Mouse (Mus musculus): Measurements from ENCODE around the gene Cep290.
"Not testable (repeated sequence)": the region's sequence is repeated elsewhere in the genome, so short reads cannot be mapped to it uniquely, and the experiment has no call there.

Gene Cep290

DNA sequence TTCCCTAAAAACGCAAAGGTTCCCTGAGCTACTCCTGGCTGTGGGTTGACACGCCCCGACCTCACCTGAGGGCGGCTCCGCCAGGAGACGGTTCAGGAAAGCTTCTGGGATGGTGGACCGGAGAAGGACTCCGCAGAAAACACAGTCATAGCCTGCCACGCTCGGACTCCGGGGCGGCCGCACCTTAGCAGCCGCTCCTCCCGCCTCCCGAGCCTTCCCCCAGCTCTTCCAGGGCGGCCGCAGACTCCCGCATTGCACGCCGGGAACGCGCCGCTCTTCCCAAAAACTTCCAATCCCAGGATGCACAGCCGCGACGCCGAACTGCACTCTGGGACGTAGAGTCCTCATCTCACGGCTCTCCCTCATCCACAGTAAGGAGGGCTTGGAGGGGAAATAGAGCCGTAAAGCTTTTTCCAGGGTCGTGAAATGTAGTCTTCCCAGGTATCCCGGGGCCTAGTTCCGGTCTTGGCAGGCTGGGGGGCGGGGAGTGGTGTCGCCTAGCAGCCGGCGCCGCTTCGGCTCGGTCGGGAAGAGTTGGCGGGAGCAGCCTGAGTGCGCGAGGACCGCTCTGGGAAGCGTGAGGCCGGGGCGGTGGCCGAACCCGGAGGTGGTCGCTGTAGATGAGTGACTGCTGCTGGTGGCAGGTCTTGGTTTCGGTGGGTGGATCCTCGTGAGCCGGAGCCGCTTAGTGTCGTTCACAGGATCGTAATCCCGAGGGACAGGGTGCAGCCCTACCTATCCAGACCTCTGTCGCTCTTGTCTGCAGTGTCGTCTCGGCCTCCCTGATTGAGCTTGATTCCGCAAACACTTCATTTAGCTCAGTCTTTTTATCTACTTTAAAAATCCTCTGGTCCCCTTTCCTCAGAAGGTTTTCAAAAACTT lies at the start of gene Cep290, which contains the start of gene Tmtc3:
Cep290 (plus strand) TSS at position 462 of the 882 bp plus-strand sequence.
Tmtc3 (minus strand) TSS at position 254 of the 882 bp plus-strand sequence.
- DNase-seq, result peak; percentile 98

DNA sequence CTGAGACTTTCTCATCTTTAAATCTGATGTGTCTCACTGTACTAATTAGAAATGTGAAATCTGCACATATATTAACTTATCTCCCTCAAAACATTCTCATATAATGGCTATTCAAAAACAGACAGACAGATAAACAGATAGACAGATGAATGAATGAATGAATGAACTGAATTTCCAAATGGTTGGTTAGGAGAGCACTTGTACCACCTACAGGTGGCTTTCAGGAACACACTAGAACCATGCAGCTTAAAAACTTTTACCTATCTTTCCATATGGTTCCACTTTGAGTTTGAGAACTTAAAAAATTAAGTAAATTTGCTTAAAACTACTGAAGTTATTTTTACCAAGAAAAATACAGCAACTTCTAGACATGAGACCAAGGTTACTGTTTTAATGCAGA lies 38.0 kb upstream of the Cep290 start:
- no peak for DNase-seq

DNA sequence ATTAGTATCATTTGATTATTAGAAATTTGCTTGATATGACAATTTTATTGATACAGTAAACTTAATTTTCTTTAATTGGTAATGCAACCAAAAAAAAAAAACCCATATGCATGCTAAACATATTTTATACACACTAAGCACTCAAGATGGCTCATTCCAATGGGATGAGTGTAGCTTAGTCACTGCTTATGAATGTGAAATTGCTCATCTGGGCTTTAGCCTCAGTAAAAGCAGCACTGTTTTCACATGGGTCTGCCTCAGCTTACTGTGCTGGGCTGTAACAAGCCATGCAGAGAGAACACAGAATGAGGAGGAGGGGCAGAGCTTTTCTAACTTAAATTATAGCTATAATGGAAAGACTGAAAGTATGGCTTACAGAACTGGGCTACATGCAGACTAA lies 26.8 kb upstream of the Cep290 start:
- no peak for DNase-seq

DNA sequence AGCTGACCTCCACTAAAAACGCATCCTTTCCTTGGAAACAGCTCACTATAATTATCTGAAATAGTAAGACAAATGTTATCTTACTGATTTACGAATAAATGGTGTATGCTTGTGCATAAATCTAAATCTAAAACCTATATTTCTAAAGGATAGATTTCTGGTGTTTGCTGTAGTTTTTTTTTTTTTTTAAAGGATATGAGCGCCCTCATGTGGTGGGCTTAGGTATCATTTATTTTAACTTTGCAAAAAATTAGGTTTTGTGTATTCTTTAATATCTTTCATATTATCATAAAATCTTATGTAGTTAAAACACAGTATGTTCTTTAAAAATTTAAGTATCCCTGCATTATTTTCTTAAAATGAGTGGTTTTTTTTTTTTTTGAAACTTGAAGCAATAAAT lies 12.3 kb upstream of the Cep290 start:
- DNase-seq, result no peak

DNA sequence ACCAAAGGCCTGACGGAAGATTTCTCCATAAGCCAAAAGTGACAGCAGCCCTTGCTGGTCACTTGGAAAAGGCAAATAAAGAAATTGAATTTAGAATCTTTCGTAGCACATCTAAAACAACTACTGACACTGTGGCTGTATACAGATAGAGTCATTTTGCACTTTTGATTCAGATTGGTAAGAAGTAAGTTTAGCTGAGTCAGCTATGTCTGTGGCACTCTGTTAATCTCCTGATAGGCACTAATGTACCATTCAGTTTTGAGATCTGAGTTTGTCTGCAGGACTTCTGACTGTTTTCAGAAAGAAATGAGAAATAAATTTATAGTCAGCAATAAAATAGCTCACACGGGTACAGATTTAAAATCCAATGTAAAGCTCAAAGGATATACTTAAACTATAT lies 7.8 kb upstream of the Cep290 start:
- DNase-seq, result no peak

DNA sequence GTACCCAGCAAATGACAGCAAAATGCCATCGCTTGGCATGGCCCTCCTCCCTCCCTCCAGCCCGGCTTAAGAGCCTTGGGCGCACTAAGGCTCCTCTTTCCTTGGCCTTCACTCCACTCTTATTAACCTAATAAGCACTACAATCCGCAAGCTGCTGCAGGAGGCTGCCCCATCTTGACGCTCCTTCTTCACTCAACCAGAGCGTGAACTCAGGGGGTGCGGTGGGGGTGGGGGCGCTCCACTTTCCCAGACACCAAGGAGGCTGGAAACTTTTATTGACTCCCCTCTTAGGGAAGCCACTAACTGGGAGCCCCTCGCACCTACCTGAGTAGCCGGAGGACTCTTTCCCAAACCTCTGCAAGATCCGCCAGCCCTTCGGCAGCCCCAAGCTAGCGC lies 659 bp upstream of the Cep290 start:
- DNase-seq, result no peak

DNA sequence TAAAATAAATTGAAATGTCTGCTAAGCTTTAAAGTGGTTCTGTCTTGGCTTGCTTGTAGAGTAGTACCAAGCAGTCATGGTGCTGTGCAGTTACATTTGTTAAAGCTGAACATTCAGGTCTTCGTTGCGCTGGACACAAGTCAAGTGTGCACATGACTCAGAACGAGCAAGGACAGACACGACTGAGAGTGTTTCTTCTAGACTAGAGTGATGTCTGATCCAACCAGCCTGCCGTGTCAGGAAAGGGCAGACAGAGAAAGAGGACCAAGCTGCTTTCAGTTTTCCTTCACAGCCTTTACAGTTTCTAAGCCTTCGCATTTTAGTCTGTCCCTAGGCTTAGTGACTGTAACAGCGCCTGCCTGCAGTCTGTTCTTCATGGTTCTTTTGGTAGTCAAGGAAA lies 4.6 kb downstream of the Cep290 start:
- DNase-seq, result peak; percentile 54

DNA sequence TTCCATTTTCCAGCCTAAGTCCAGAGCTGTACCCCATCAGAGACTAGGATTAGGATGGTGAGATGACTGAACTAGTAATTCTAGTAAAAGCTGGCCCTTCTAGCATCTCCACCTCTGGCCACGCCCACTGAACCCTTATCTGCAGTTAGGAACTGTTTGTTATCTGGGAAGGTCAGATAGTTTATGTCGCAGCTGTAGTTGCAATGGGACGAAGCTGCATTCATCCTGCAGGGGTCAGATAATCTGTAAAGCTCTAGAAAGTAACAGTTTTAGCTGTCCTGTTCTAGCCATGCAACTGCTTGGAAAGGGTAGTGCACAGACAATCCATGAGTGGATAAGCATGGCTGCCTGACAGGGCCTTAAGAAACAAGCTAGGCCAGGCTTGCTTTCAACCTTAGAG lies 11.0 kb downstream of the Cep290 start:
- no peak for DNase-seq

DNA sequence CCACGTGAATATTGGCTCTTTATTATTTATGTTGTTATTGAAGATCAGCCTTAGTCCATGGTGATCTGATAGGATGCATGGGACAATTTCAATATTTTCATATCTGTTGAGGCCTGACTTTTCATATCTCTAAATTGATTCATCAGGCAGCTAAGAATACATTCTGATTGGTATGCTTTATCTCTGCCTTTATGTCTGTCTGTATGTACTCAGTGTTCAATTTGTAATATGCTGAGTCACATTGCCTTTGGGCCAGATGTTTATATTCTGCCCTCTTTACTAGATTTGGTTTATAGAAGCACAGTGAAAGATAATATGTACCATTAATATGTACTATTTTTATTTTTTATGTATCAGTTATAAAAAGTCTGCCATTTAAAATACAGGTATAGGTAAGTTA lies 20.8 kb downstream of the Cep290 start:
- no peak for DNase-seq

DNA sequence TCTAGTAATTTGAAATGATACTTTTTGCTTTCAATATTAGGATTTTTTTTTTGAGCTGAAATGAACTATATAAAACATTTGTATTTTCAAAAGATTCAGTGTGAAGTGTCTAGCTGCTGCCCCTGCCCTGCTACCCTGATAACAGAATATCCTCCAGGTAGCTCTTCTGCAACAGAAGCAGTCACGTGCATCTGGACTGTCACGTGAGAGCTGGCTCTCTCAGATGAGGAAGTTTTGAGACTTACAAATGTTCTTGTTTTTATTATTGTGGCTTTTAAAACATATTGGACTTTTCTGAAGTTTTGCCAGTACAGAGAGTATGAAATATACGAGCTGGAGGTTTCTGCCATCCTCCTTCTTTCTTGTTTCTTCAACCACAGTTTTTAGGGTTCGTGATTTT lies 34.3 kb downstream of the Cep290 start:
- DNase-seq, result peak; percentile 6

DNA sequence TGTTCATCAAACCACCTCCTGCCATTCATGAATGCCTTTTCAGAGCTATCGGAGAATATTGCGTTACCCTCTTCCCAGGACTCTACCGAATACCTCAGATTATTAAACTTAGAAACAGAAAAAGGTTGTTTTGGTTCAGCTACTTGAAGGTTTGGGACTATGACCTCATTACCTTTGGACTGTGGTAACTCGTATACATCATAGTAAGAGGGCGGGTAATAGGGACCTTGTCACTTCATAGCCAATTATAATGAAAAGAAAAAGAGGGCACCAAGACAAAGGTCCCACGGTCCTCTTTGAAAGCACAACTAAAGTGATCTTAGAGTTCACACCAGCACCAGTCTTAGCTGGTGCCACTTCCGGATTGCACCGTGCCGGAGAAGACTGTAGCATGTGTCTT lies 35.0 kb downstream of the Cep290 start:
- DNase-seq, result no peak

DNA sequence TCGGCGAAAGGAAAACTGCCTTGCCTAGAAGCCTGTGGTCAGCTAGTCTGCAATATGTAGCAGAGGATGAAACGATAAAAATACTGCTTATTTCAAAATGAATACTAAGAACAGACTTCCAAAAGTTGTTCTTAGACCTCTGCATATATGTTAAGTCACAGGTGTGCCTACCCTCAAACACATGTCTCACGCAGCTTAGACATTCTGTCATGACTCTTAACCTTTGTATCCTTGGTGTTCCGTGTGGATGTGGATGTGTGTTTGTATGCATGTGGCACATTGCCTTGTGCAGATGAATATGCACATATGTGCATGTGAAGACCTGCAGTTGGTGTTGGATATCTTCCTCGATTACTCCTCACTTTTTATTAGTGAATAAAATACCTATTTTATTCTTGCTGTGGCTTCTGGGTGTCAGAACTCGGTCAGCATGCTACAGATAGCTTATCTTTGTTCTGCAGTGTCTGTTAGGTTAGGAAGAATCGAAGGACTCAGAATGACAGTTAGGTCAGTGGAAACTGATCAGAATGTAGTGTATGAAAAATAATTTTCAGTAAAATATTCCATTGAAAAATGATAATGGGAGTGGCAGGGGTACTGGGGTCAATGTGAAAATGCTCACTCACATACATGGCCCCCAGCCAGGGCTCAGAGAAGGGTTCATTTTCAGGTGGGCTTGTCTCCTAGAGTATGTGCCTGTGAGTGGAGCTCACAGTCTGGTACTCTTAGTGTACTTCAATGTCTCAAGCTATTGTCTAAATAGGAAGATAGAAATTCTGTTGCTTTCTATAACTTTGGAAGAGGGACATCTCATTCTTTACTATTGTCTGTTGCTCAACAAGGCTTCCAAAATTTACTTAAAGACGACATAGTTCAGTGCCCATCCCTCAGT lies 37.4 kb downstream of the Cep290 start:
- no peak for DNase-seq

DNA sequence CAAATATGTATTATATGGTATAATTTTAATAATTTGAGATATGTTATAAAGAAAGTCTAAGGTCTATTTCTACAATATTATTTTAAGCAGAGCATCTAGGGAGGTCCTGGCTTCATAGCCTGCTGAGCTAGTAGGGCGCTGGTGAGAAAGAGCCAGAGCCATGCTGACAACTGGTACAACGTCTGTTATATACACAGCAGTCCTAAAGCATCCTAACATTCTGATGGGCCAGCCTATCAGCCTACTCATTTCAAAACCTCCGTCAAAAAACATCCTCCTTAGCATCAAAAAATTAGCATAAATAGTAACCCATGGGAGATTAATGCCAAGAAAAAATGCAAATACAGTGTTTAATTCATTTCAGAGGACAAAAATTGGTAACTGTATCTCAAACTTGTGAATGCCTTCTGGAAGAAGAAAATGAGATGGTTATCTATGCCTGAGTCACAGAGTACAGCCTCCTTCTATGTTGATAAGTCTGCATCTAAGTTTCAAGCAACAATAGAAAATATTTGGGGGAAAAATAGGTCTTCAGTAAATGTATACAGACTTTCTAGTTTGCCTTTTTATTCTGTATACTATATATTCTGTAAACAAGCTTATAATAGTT lies 69.3 kb downstream of the Cep290 start:
- no peak for DNase-seq

DNA sequence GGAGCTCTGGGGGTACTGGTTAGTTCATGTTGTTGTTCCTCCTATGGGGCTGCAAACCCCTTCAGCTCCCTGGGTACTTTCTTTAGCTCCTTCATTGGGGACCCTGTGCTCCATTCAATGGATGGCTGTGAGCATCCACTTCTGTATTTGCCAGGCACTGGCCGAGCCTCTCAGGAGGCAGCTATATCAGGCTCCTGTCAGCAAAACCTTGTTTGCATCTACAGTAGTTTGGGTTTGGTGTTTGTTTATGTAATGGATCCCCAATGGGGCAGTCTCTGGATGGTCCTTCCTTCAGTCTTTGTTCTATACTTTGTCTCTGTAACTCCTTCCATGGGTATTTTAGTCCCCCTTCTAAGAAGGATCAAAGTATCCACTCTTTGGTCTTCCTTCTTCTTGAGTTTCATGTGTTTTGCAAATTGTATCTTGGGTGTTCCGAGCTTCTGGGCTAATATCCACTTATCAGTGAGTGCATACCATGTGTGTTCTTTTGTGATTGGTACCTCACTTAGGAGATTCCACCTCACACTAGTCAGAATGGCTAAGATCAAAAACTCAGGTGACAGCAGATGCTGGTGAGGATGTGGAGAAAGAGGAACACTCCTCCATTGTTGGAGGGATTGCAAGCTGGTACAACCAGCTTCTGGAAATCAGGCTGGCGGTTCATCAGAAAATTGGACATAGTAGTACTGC lies 73.0 kb downstream of the Cep290 start:
- DNase-seq, result not testable (repeated sequence)

DNA sequence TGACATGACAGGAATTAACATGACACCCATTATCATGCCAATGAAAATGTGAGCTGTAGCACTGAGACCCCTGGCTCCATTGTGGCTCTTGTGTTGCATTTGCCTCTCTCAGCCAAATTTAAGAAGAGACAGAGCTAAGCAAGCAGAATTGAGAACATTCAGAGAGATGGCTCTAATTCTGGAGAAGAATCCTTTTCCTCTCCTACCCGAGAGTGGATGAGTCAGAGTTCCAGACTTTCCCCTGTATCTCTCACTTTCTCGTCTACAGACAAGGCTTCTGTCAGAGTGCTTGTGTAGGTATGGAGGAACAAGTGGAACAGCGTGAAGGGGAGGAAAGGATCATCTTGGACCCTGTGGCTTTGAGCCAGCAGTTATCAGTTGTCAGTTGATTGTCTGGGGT lies 76.8 kb downstream of the Cep290 start:
- DNase-seq, result no peak

DNA sequence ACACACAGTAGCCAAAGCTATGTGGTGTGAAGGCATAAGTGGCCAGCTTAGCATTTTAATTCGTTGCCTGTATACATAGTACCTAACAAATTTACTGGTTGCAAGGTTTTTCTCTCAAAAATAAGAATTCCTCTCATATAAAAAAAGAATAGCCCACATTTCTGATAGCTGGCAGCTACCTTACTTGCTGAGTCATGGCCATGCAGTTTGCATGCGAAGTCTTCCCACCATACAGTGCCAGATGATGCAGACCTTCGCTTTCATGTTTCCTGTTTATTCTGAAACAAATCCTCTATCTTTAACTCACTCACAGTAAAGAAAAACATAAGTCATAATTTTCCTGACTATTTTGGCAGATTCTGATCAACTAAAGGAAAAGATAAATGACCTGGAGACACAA lies 84.3 kb downstream of the Cep290 start:
- no peak for DNase-seq

DNA sequence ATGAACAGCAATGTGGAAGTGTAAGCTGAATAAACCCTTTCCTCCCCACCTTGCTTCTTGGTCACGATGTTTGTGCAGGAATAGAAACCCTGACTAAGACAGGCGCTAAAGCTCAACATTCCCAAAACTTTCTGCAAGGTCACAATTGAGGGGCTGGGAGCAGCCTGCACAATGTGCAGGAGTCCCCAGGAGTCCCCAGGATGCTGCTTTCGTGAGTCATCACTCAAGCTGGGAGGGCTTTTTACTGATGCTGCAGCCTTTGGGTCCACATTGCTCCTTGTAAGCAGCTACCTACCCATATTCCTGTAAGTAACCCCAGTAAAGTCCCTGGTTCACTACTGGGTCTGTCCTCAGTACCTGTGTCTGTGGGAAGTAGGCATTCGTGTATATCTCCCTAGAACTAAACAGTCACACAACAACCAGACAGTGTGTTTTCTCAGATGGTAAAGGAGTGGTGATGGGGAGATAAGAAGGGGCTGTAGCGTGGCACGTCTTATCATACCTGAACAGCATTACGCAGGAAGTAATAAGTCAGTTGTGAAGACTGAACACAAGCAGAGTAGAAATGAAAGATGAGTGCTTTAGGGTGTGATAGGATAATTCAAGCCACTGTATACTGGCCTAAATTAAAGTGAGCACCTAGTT lies 87.3 kb downstream of the Cep290 start:
- no peak for DNase-seq

DNA sequence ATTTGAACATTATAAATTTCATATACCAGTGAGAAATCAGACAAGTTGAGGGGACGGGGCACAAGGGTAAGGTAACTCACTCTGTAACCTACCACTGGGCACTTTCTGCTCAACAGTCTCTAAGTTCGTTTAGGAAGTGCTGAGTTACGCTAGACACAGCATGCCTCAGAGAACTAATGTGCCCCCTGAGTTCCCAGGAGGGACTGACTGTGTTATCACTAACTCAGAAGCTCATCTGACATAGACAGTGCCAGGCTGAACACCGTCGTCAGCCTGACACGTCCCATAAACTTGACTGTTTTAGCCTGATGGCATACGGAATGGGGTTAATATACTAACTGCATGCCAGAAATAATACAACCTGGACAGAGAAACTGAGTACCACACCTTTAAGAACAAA lies 87.9 kb downstream of the Cep290 start:
- DNase-seq, result no peak

DNA sequence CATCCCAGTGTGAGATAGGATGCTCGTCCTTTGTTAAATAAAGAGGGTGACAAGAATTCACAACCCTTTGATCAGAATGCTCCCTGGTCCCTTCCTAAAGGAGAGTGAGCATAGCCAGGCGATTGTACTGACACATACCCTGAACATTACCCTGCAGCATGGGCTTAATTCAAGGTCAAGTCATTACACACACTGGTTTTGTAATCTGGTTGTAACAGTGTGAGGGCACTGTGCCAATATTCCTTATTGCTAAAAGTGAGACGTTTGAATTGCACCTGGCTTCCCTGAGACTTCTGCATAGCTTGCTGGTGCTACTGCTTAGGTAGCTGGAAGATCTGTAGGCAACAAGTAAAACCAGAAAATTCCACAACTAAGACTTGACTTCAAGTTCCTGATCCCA lies 96.8 kb downstream of the Cep290 start:
- DNase-seq, result peak; percentile 2

DNA sequence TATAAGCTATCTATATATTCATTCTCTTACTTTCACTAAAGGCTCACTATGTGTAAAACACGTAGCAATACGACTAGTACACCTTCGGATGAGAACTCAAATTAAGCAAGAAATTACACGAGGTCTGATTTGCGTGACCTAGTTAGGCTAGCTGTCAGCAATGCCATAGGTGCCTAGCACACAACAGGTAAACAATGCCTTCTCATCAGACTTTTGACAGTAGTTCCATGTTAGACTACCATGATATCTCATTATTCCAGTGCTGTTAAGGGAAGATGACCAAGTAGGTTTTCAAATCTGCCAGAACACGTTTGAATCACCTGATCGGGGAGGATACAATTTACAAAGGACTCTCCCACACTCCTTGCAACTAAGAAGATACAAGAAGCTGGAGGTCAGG lies 101.2 kb downstream of the Cep290 start:
- no peak for DNase-seq

DNA sequence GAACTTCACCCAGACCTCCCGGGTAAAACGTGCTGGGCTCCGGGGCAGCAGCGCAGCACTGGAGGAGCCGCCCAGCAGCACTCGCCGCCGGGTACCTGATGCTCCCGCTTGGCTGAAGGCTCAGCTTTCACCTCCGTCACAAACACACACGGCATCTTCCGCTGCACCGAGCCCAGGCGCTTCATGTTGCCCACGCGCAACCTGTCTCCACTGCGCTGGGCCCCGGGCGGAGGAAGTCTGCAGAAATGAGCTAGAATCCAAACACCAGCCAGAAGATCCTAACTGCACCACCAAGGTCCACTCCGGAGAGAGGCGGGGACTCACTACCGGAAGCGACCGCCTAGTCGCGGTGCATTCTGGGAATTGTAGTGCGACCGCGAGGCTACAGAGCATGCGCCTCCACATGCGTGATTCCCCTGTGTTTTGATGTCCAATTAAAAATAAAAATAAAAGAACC lies 101.6 kb downstream of the Cep290 start:
- peak; percentile 95 for DNase-seq

DNA sequence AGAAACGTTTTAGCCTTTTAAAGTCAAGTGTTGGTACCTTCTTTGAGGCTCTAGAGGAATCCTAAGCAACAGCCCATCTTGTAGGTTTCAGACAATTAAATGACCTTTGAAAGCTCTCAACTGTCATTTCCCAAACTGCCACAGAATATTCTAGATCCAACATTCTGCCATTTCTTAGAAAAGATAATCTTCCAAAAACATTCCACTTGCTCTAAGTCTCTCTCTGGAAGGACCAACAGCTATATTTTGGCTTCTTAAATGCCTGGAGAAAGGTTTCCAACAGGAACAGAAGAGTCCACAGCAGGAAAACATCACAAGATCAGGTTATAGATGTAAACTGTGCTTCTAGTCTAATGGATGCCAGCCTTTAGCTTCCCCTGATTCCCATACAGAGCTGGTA lies 103.0 kb downstream of the Cep290 start, which contains the start of the genes 4930430F08Rik and 1700017N19Rik:
4930430F08Rik (minus strand) TSS at position 101 of the 400 bp plus-strand sequence.
1700017N19Rik (plus strand) TSS at position 162 of the 400 bp plus-strand sequence.
- no peak for DNase-seq

Measured in lung, postnatal 36 days (tissue).